Mouse (Mus musculus) myocyte (in vitro differentiated cells): ENCODE results near the gene Kcna3.

ENCODE experiments used
- E2F4 ChIP-seq: IDR thresholded peaks from one replicate; pipeline ENCODE4 v1.6.1; 2011; ENCODE audit warnings: mild to moderate bottlenecking, control low read depth, moderate library complexity; ENCODE audit not compliant: insufficient read depth
- POLR2A ChIP-seq: IDR thresholded peaks from one replicate; pipeline ENCODE4 v1.6.1; 2011; ENCODE audit warnings: low read depth, mild to moderate bottlenecking, control low read depth, moderate library complexity; ENCODE audit not compliant: insufficient read length
- REST ChIP-seq: IDR thresholded peaks from one replicate; pipeline ENCODE4 v1.6.1; 2011; ENCODE audit warnings: mild to moderate bottlenecking, control low read depth, moderate library complexity; ENCODE audit not compliant: insufficient read depth, insufficient read length
- TCF12 ChIP-seq: IDR thresholded peaks from one replicate; pipeline ENCODE4 v1.6.1; 2011; ENCODE audit warnings: mild to moderate bottlenecking, control low read depth; ENCODE audit not compliant: poor library complexity, insufficient read depth, severe bottlenecking
- USF1 ChIP-seq: IDR thresholded peaks from one replicate; pipeline ENCODE4 v1.6.1; 2011; ENCODE audit warnings: low read depth, mild to moderate bottlenecking, control low read depth, moderate library complexity

GRCm38 (mm10) chr3:107038156-107038536 is 2.2 kb downstream of the Kcna3 start:
- TF ChIP-seq POLR2A (no peak), TCF12 (no peak), E2F4 (no peak), USF1 (no peak), REST (no peak)
